Mouse (Mus musculus): ENCODE results near the gene T. TPM values are rescaled to one million over a fixed set of nuclear protein-coding genes. Genes with fewer than 3 reads are reported as not detected.

Gene T
- polyA plus RNA-seq, 1 experiment from 2014 or later = 0.17 TPM

GRCm38 (mm10) chr17:8429436-8429835, 4.8 kb upstream of the T start:
- Histone ChIP-seq H3K4me3 (ENCODE audit: low read length) (no peak overlapping the region), H3K36me3 (ENCODE audit: control insufficient read depth, insufficient read depth, low read length) (no peaks in the 10 kb centered on the region), H3K9ac (ENCODE audit: low read depth, low read length) (no peak overlapping the region), H3K4me1 (ENCODE audit: control insufficient read depth, insufficient read depth, low read length) (peaks cover 11% of the 10 kb centered on the region; the same call in 1 of the 2 replicates), H3K4me2 (ENCODE audit: low read depth, low read length) (no peak overlapping the region), H3K27ac (ENCODE audit: low read length) (no peak overlapping the region), H3K9me3 (ENCODE audit: control insufficient read depth, low read length) (no peaks in the 10 kb centered on the region), H3K27me3 (replicated peaks; ENCODE audit: control insufficient read depth, insufficient read depth, low read length) (peaks cover 64% of the 10 kb centered on the region)
- no peak for ATAC-seq
- WGBS = 3% methylated on average over 16 of the region's 16 CpGs

DNA sequence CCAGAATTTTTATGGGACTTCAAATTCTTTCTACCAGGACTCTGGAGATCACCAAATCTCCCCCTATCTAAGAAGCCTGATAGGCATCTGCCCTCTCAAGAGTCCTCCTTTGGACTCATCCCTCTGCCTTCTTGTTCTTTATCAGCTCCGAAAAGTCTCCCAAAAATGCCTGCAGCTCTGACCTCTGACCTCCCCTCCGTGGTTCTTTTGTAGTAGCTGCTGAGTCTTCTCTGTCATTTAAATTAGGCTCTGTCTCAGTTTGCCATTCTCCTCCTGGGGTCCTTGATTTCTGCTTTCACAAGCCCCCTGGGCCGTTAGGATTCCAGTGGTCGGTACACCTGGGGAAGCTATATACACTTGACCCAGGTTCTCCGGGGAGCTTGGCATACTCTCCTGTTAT, 4.3 kb upstream of the T start:
- no peaks in the 10 kb centered on the region for H3K9me3 ChIP-seq (ENCODE audit: control insufficient read depth, low read length)
- no peak overlapping the region for H3K27ac ChIP-seq (ENCODE audit: low read length)
- no peak overlapping the region for H3K9ac ChIP-seq (ENCODE audit: low read depth, low read length)
- H3K27me3 ChIP-seq (replicated peaks; ENCODE audit: control insufficient read depth, insufficient read depth, low read length) = peaks cover 69% of the 10 kb centered on the region
- H3K4me2 ChIP-seq (ENCODE audit: low read depth, low read length) = no peak overlapping the region
- ATAC-seq = no peak
- peaks cover 11% of the 10 kb centered on the region; the same call in 1 of the 2 replicates for H3K4me1 ChIP-seq (ENCODE audit: control insufficient read depth, insufficient read depth, low read length)
- 2% methylated on average over 5 of the region's 5 CpGs for WGBS
- no peak overlapping the region for H3K4me3 ChIP-seq (ENCODE audit: low read length)
- no peaks in the 10 kb centered on the region for H3K36me3 ChIP-seq (ENCODE audit: control insufficient read depth, insufficient read depth, low read length)

- peaks cover 11% of the 10 kb centered on the region; the same call in 1 of the 2 replicates for H3K4me1 ChIP-seq (ENCODE audit: control insufficient read depth, insufficient read depth, low read length)
- H3K4me3 ChIP-seq (ENCODE audit: low read length) = no peak overlapping the region
- H3K27ac ChIP-seq (ENCODE audit: low read length) = no peak overlapping the region
- WGBS = 3% methylated on average over 17 of the region's 17 CpGs
- no peak overlapping the region for H3K4me2 ChIP-seq (ENCODE audit: low read depth, low read length)
- no peaks in the 10 kb centered on the region for H3K9me3 ChIP-seq (ENCODE audit: control insufficient read depth, low read length)
- no peak overlapping the region for H3K9ac ChIP-seq (ENCODE audit: low read depth, low read length)
- H3K27me3 ChIP-seq (replicated peaks; ENCODE audit: control insufficient read depth, insufficient read depth, low read length) = peaks cover 91% of the 10 kb centered on the region
- ATAC-seq = no peak
- H3K36me3 ChIP-seq (ENCODE audit: control insufficient read depth, insufficient read depth, low read length) = no peaks in the 10 kb centered on the region
Observed at GRCm38 (mm10) chr17:8432179-8432800, 1.9 kb upstream of the T start.

DNA sequence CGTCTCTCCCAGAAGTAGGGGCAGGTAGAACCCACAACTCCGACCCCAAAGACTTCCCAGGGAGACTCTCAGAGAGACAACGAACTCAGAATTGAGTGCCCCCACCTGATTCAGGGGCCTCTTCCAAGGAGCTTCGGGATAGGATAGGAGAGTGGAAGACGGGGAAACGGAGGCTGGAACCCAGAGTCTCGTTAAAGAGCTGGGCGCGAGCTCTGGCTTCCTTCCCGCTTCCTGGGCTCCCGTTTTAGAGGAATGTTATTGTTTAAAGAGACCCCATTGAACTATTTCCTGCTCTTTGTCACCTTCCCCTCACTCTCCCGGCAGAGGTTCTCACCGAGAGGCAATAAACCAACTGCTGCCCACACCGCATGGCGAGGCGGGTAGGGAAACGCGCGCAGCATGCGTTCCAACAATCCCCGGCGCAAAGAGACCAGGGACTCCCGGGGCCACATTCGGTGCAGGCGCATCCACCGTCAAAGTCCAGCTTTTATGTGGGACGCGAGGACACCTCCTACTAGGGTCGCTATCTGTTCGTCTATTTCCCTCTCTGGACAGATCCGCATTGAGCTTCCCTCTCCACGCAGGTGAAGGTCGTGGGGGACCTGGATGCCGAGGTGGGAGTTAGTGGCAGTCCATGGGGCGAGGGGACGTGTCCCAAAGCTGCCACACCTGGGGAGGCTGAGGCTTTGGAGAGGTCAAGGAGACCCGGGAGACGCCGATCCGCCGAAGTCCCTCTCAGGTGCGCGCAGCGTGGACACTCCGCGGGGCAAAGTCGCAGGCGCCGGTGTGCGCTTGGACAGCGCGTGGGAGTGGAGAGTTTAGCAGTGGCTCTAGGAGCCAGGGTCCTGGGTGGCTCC, 874 bp upstream of the T start:
- ATAC-seq = no peak
- Histone ChIP-seq H3K9me3 (ENCODE audit: control insufficient read depth, low read length) (no peaks in the 10 kb centered on the region), H3K36me3 (ENCODE audit: control insufficient read depth, insufficient read depth, low read length) (no peaks in the 10 kb centered on the region), H3K27ac (ENCODE audit: low read length) (no peak overlapping the region), H3K4me1 (ENCODE audit: control insufficient read depth, insufficient read depth, low read length) (peaks cover 11% of the 10 kb centered on the region; the same call in 1 of the 2 replicates), H3K27me3 (replicated peaks; ENCODE audit: control insufficient read depth, insufficient read depth, low read length) (peaks cover 93% of the 10 kb centered on the region), H3K4me2 (ENCODE audit: low read depth, low read length) (peak overlapping the region; percentile 37), H3K4me3 (ENCODE audit: low read length) (peak overlapping the region; percentile 17), H3K9ac (ENCODE audit: low read depth, low read length) (no peak overlapping the region)
- WGBS = under 1% methylated on average over 52 of the region's 52 CpGs

- no peak for ATAC-seq
- Histone ChIP-seq H3K9ac (ENCODE audit: low read depth, low read length) (no peak overlapping the region), H3K27me3 (replicated peaks; ENCODE audit: control insufficient read depth, insufficient read depth, low read length) (peaks cover 83% of the 10 kb centered on the region), H3K9me3 (ENCODE audit: control insufficient read depth, low read length) (no peaks in the 10 kb centered on the region), H3K4me2 (ENCODE audit: low read depth, low read length) (no peak overlapping the region), H3K4me3 (ENCODE audit: low read length) (no peak overlapping the region), H3K27ac (ENCODE audit: low read length) (no peak overlapping the region), H3K36me3 (ENCODE audit: control insufficient read depth, insufficient read depth, low read length) (no peaks in the 10 kb centered on the region), H3K4me1 (ENCODE audit: control insufficient read depth, insufficient read depth, low read length) (peaks cover 11% of the 10 kb centered on the region; the same call in 1 of the 2 replicates)
- WGBS = 41% methylated on average over 7 of the region's 7 CpGs
Observed at GRCm38 (mm10) chr17:8436184-8436583, 2.0 kb downstream of the T start.

- H3K9ac ChIP-seq (ENCODE audit: low read depth, low read length) = no peak overlapping the region
- peaks cover 11% of the 10 kb centered on the region; the same call in 1 of the 2 replicates for H3K27me3 ChIP-seq (replicated peaks; ENCODE audit: control insufficient read depth, insufficient read depth, low read length)
- H3K4me1 ChIP-seq (ENCODE audit: control insufficient read depth, insufficient read depth, low read length) = no peaks in the 10 kb centered on the region
- H3K27ac ChIP-seq (ENCODE audit: low read length) = no peak overlapping the region
- H3K4me3 ChIP-seq (ENCODE audit: low read length) = no peak overlapping the region
- WGBS = 56% methylated on average over 3 of the region's 3 CpGs
- ATAC-seq = no peak
- H3K36me3 ChIP-seq (ENCODE audit: control insufficient read depth, insufficient read depth, low read length) = no peaks in the 10 kb centered on the region
- no peaks in the 10 kb centered on the region for H3K9me3 ChIP-seq (ENCODE audit: control insufficient read depth, low read length)
- H3K4me2 ChIP-seq (ENCODE audit: low read depth, low read length) = no peak overlapping the region
Observed at GRCm38 (mm10) chr17:8444062-8444461, 9.8 kb downstream of the T start.

- Histone ChIP-seq H3K4me3 (ENCODE audit: low read length) (no peak overlapping the region), H3K27me3 (replicated peaks; ENCODE audit: control insufficient read depth, insufficient read depth, low read length) (0 out of 2 replicates have a peak, but pooled peaks cover 2% of the 10 kb centered on the region), H3K4me1 (ENCODE audit: control insufficient read depth, insufficient read depth, low read length) (no peaks in the 10 kb centered on the region), H3K9ac (ENCODE audit: low read depth, low read length) (no peak overlapping the region), H3K27ac (ENCODE audit: low read length) (no peak overlapping the region), H3K4me2 (ENCODE audit: low read depth, low read length) (no peak overlapping the region), H3K9me3 (ENCODE audit: control insufficient read depth, low read length) (no peaks in the 10 kb centered on the region), H3K36me3 (ENCODE audit: control insufficient read depth, insufficient read depth, low read length) (no peaks in the 10 kb centered on the region)
- 24% methylated on average over 9 of the region's 9 CpGs for WGBS
- no peak for ATAC-seq
Observed at GRCm38 (mm10) chr17:8447676-8448192, 13.5 kb downstream of the T start.

GRCm38 (mm10) chr17:8448324-8448723, 14.1 kb downstream of the T start:
- H3K36me3 ChIP-seq (ENCODE audit: control insufficient read depth, insufficient read depth, low read length) = no peaks in the 10 kb centered on the region
- H3K27ac ChIP-seq (ENCODE audit: low read length) = no peak overlapping the region
- H3K9me3 ChIP-seq (ENCODE audit: control insufficient read depth, low read length) = no peaks in the 10 kb centered on the region
- H3K27me3 ChIP-seq (replicated peaks; ENCODE audit: control insufficient read depth, insufficient read depth, low read length) = 0 out of 2 replicates have a peak, but pooled peaks cover 2% of the 10 kb centered on the region
- no peak for ATAC-seq
- no peak overlapping the region for H3K4me3 ChIP-seq (ENCODE audit: low read length)
- no peaks in the 10 kb centered on the region for H3K4me1 ChIP-seq (ENCODE audit: control insufficient read depth, insufficient read depth, low read length)
- WGBS = 70% methylated on average over 3 of the region's 3 CpGs
- H3K4me2 ChIP-seq (ENCODE audit: low read depth, low read length) = no peak overlapping the region
- H3K9ac ChIP-seq (ENCODE audit: low read depth, low read length) = no peak overlapping the region

DNA sequence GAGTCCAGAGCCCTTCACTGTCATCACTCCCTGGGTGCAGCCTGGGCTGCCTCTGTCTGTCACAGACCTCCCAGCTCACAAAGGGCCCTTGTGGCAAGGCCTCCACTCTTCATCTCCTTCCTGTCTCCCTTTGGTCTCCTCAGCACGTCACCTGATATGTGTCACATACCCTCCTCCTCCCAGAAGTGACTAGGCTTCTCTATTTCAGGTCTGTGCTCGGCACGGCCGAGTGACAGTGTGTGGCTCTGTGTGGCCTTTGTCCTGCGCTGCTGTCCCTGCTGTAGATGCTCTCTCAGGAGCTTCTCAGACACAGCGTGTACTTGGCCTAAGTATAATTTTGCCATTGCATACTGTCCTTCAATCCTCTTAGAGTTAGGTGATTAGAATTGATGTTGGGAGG, 21.0 kb downstream of the T start:
- no peak overlapping the region for H3K9ac ChIP-seq (ENCODE audit: low read depth, low read length)
- ATAC-seq = no peak
- no peak overlapping the region for H3K4me3 ChIP-seq (ENCODE audit: low read length)
- no peaks in the 10 kb centered on the region for H3K36me3 ChIP-seq (ENCODE audit: control insufficient read depth, insufficient read depth, low read length)
- H3K27me3 ChIP-seq (replicated peaks; ENCODE audit: control insufficient read depth, insufficient read depth, low read length) = 0 out of 2 replicates have a peak, but pooled peaks cover 4% of the 10 kb centered on the region
- H3K4me2 ChIP-seq (ENCODE audit: low read depth, low read length) = no peak overlapping the region
- no peak overlapping the region for H3K27ac ChIP-seq (ENCODE audit: low read length)
- 57% methylated on average over 6 of the region's 6 CpGs for WGBS
- H3K4me1 ChIP-seq (ENCODE audit: control insufficient read depth, insufficient read depth, low read length) = no peaks in the 10 kb centered on the region
- H3K9me3 ChIP-seq (ENCODE audit: control insufficient read depth, low read length) = no peaks in the 10 kb centered on the region

Measured in intestine, embryonic 16.5 days (tissue).